Mouse (Mus musculus): ENCODE measurements at regions not wholly inside any gene's neighbourhood (a gene's known extent, or its start where the extent isn't known, plus 50 kb on each side); places are given as distances from the start of the nearest gene placed in this dataset.

- DNase-seq (ENCODE audit: low spot score) = no peak
Observed at GRCm38 (mm10) chr2:45859445-45859844, 742.2 kb upstream of the Zeb2 start.

GRCm38 (mm10) chr2:45850018-45850605, 732.9 kb upstream of the Zeb2 start:
- no peak for DNase-seq (ENCODE audit: low spot score)

GRCm38 (mm10) chr2:45840389-45840788, 723.2 kb upstream of the Zeb2 start:
- no peak for DNase-seq (ENCODE audit: low spot score)

GRCm38 (mm10) chr2:45836546-45837221, 719.5 kb upstream of the Zeb2 start:
- DNase-seq (ENCODE audit: low spot score) = no peak

- no peak for DNase-seq (ENCODE audit: low spot score)
Observed at GRCm38 (mm10) chr2:45817945-45818719, 700.9 kb upstream of the Zeb2 start.

- DNase-seq (ENCODE audit: low spot score) = no peak
Observed at GRCm38 (mm10) chr2:45814741-45815140, 697.5 kb upstream of the Zeb2 start.

- no peak for DNase-seq (ENCODE audit: low spot score)
Observed at GRCm38 (mm10) chr2:45805329-45805728, 688.1 kb upstream of the Zeb2 start.

GRCm38 (mm10) chr2:45800131-45800530, 682.9 kb upstream of the Zeb2 start:
- DNase-seq (ENCODE audit: low spot score) = no peak

- DNase-seq (ENCODE audit: low spot score) = no peak
Observed at GRCm38 (mm10) chr2:45793561-45793960, 676.4 kb upstream of the Zeb2 start.

- DNase-seq (ENCODE audit: low spot score) = no peak
Observed at GRCm38 (mm10) chr2:45789739-45790138, 672.5 kb upstream of the Zeb2 start.

- DNase-seq (ENCODE audit: low spot score) = no peak
Observed at GRCm38 (mm10) chr2:45787732-45788390, 670.7 kb upstream of the Zeb2 start.

GRCm38 (mm10) chr2:45786787-45787186, 669.6 kb upstream of the Zeb2 start:
- DNase-seq (ENCODE audit: low spot score) = no peak

GRCm38 (mm10) chr2:45785684-45786083, 668.5 kb upstream of the Zeb2 start:
- no peak for DNase-seq (ENCODE audit: low spot score)

- no peak for DNase-seq (ENCODE audit: low spot score)
Observed at GRCm38 (mm10) chr2:45783634-45784412, 666.6 kb upstream of the Zeb2 start.

GRCm38 (mm10) chr2:45777466-45777865, 660.3 kb upstream of the Zeb2 start:
- DNase-seq (ENCODE audit: low spot score) = no peak

GRCm38 (mm10) chr2:45776485-45777135, 659.4 kb upstream of the Zeb2 start:
- no peak for DNase-seq (ENCODE audit: low spot score)

- no peak for DNase-seq (ENCODE audit: low spot score)
Observed at GRCm38 (mm10) chr2:45775691-45776090, 658.5 kb upstream of the Zeb2 start.

GRCm38 (mm10) chr2:45774416-45774815, 657.2 kb upstream of the Zeb2 start:
- DNase-seq (ENCODE audit: low spot score) = no peak

GRCm38 (mm10) chr2:45757176-45757575, 640.0 kb upstream of the Zeb2 start:
- DNase-seq (ENCODE audit: low spot score) = no peak

- no peak for DNase-seq (ENCODE audit: low spot score)
Observed at GRCm38 (mm10) chr2:45756395-45756794, 639.2 kb upstream of the Zeb2 start.

- DNase-seq (ENCODE audit: low spot score) = no peak
Observed at GRCm38 (mm10) chr2:45751746-45752145, 634.6 kb upstream of the Zeb2 start.

Data from ovary, adult 18-20 months (tissue).